Mouse (Mus musculus) C2C12 (cell line): ENCODE results near the gene Asic1.

Experiments used
- CEBPB ChIP-seq: IDR thresholded peaks from one replicate; pipeline ENCODE4 v1.6.1; 2011; ENCODE audit warnings: low read depth, mild to moderate bottlenecking, control low read depth, moderate library complexity
- CTCF ChIP-seq: IDR thresholded peaks from one replicate; pipeline ENCODE4 v1.5.1; 2011; ENCODE audit not compliant: control insufficient read depth, insufficient read depth, insufficient read length
- FOSL1 ChIP-seq: IDR thresholded peaks from one replicate; pipeline ENCODE4 v1.8.0; 2011; ENCODE audit warnings: mild to moderate bottlenecking, low read length; ENCODE audit not compliant: poor library complexity, insufficient read depth, severe bottlenecking
- MAX ChIP-seq: IDR thresholded peaks from one replicate; pipeline ENCODE4 v1.6.1; 2011; ENCODE audit warnings: mild to moderate bottlenecking, control low read depth
- MYOD1 ChIP-seq: IDR thresholded peaks from one replicate; pipeline ENCODE4 v1.6.1; 2011; ENCODE audit warnings: low read depth; ENCODE audit not compliant: control insufficient read depth, insufficient read length
- MYOG ChIP-seq: IDR thresholded peaks from one replicate; pipeline ENCODE4 v1.6.1; 2011; ENCODE audit not compliant: control insufficient read depth, insufficient read length; ENCODE audit errors: extremely low read depth

GRCm38 (mm10) chr15:99691976-99692375, 21.8 kb downstream of the Asic1 start:
- TF ChIP-seq CTCF (no peak), MAX (no peak), CEBPB (no peak), MYOG (no peak), MYOD1 (no peak), FOSL1 (no peak)
